Mouse (Mus musculus): ENCODE data around the gene Ust.

DNA sequence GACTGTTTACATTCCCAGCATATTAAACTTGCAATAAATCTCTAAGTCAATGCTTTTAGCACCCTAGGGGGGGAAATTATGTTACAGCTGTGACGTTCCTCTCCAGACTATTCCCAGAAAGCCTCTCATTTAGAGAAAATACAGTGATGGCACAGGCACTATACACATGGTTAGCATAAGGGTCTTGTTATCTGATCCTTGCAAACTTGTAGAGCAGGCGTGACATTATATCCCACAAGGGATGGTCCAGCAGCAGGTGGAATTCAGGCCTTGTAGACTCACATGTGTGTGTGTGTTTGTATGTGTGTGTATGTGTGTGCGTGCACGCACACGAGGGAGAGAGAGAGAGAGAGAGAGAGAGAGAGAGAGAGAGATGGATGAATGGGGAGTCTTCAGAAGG, 57.3 kb downstream of the Ust start:
- TF ChIP-seq CTCF (IDR thresholded peaks at IDR 0.05; ENCODE audit: low read depth, low read length), result no peak
- TF ChIP-seq GATA2 (IDR thresholded peaks at IDR 0.05; ENCODE audit: borderline replicate concordance, low read depth, low read length), result no peak
- no peak for TF ChIP-seq TAL1 (conservative IDR thresholded peaks at IDR 0.05; ENCODE audit: low read depth, low read length)
- TF ChIP-seq POLR2AphosphoS5 (IDR thresholded peaks at IDR 0.05; ENCODE audit: insufficient replicate concordance, low read depth, low read length), result no peak

All from G1E (cell line).